Mouse (Mus musculus): ENCODE data around the gene Slc35a1.

GRCm38 (mm10) chr4:34637851-34638250 is 49.4 kb downstream of the Slc35a1 start:
- TF ChIP-seq ZKSCAN1 (IDR thresholded peaks at IDR 0.05; ENCODE audit: borderline replicate concordance, low read depth, low read length) = no peak
- no peak for TF ChIP-seq POLR2A (IDR thresholded peaks at IDR 0.05; ENCODE audit: low read depth, low read length)
- TF ChIP-seq MAZ (IDR thresholded peaks at IDR 0.05; ENCODE audit: low read depth, low read length) = no peak
- TF ChIP-seq TCF12 (IDR thresholded peaks at IDR 0.05; ENCODE audit: low read depth, low read length) = no peak
- TF ChIP-seq CHD2 (IDR thresholded peaks at IDR 0.05; ENCODE audit: low read length) = no peak
- TF ChIP-seq CTCF (conservative IDR thresholded peaks at IDR 0.05 in 1 of 2, IDR thresholded peaks at IDR 0.05 in 1 of 2; ENCODE audit: low read depth in 2 of 2, low read length in 2 of 2) = no peak
- TF ChIP-seq EP300 (IDR thresholded peaks at IDR 0.05; ENCODE audit: low read length) = no peak
- TF ChIP-seq MYC (IDR thresholded peaks at IDR 0.05; ENCODE audit: low read depth, low read length) = no peak
- no peak for TF ChIP-seq USF1 (IDR thresholded peaks at IDR 0.05; ENCODE audit: low read depth, low read length)
- no peak for TF ChIP-seq USF2 (conservative IDR thresholded peaks at IDR 0.05; ENCODE audit: low read depth, low read length)
- no peak for TF ChIP-seq ZC3H11A (IDR thresholded peaks at IDR 0.05; ENCODE audit: low read depth, low read length)
- TF ChIP-seq RCOR1 (conservative IDR thresholded peaks at IDR 0.05; ENCODE audit: low read depth, low read length) = no peak
